Mouse (Mus musculus): Measurements from ENCODE around the gene Glis3. TPM values are rescaled to one million over a fixed set of nuclear protein-coding genes. Genes with fewer than 3 reads are reported as not detected.
A peak's percentile ranks its signal among the peaks of the same experiment; 100 is the strongest.

The Glis3 gene
- total RNA-seq, 2 experiments from 2014 or later = 21.8 to 27.3 TPM

DNA sequence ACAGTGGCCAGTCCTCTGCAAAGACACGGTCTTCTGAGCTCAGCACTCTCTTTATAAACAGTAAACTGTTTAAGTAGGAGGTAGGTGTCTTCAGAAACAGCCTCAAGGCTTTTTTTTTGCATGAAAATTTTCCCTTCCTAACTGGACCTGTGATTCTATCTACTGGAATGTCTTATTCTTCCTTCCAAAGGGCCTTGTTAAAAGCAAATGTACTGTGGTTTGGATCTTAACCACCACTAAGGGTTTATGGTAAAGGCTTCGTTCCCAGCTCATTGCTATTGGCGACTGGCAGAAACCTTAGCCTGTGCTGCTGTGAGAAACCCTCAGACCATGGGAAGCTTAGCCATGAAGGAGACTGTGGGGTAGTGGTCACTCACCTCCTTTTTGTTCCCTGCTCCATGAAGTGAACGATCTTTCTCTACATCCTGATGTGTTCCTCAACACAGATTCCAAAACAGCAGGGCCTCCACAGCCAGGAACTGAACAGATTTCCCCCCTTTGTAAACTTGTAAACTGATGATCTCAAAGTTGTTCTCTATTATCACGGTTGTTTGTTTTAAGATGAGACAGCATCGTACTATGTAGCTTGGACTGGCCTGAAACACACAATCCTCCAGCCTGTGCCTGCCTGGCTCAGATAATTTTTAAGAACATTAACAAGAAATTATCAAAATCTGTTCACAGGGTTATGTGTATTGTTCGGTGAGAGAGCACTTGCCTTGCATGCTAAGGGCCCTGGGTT lies 88.0 kb downstream of the Glis3 start:
- DNase-seq = no peak

DNA sequence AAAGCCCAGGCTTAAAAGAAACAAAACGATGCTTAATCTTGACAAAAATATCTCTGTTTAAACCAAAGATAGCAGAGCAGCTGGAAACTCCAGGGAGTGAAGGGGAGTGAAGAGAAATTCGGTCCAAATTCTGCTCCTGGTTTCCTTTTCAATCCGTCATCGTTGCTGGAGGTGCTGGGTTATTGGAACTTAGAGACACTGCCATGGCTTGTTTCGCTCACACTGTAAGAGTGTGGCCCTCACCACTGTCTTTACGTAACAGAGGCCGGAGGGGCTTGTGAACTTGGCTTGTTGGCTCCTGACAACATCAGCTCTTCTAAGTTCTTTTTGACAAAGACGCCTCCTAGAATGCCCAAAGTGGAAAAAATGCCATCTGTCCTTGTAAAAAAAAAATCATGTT lies 99.4 kb downstream of the Glis3 start:
- peak; percentile 21 to 23 for DNase-seq

GRCm38 (mm10) chr19:28579724-28580375 lies 100.0 kb downstream of the Glis3 start:
- no peak for DNase-seq

- peak; percentile 33 to 49 for DNase-seq
Measured at GRCm38 (mm10) chr19:28577023-28577422, 102.9 kb downstream of the Glis3 start.

DNA sequence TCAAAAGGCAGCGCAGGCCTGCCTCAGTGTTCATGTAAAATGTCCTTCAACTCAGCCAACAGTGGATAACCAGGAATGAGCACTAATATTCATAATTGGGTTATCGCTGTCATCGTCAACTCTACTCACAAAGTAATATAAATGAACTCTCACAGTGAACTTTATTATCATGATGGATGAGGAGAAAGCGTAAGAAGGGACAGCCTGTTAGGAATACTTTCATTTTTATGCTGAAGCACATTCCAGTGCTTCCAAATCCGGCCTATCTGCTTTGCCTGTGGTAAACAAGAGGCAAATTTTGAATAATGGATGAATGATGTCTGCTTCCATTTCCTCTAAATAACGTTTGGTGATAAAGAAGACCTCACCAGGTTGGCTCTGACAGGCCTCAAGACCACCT lies 103.3 kb downstream of the Glis3 start:
- no peak for DNase-seq

DNA sequence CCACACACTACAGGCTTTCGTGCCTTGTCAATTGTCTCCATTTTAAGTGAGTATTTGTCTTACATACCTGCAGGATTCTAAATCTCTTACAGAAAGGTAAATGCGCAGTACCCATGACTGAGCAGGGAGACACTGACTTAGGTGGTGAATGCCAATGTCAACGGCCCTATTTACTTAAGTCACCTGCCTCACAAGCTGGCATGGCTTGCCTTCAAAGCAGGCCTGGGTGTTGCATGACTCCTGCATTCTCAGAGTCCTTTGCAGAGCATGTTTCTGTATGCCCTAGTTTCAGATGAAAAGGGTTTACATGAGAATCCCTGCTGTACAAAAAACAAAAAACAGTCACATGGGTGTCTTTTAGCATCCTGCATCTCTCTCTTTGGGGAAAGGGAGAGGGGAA lies 106.2 kb downstream of the Glis3 start:
- no peak for DNase-seq

DNA sequence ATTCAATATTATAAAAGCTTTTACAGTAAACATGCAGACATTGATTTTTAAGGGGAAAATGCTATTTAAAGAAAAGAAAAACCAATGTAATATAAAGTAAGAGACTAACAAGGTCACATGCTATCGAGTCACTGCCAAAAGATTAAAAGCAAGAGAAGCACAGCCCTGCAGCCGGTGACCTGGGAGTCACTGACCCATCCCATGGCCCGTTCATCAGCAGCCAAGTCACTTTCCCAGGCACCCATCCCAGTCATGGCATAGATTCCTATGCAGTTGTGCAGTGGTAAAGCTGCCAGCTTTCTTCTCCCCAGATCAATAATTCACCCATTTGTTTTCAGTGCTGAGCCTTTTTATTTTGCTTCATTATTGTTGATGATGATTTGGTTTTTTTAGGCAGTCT lies 110.0 kb downstream of the Glis3 start:
- no peak for DNase-seq

GRCm38 (mm10) chr19:28567100-28567499 lies 112.8 kb downstream of the Glis3 start:
- no peak for DNase-seq

DNA sequence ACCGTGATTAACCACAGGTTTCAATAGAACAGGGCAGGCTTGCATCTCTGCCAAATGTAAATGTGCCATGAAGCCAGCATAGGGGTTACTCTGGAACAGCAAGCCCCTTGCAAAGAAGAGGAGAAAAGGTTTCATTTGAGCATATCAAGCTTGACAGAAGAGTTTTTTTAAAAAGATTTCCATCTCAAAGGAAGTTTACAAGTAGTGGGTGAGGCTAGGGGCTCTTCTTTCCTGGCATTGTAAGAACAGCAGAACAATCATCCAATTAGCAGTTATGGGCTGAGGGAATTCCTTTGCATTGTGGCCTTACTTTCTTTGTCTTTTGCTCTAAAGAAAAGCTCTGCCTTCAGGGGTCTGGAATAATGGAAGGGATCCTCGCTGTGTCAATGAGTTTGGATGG lies 113.3 kb downstream of the Glis3 start:
- DNase-seq = no peak

GRCm38 (mm10) chr19:28561697-28562002 lies 118.2 kb downstream of the Glis3 start:
- DNase-seq = no peak

DNA sequence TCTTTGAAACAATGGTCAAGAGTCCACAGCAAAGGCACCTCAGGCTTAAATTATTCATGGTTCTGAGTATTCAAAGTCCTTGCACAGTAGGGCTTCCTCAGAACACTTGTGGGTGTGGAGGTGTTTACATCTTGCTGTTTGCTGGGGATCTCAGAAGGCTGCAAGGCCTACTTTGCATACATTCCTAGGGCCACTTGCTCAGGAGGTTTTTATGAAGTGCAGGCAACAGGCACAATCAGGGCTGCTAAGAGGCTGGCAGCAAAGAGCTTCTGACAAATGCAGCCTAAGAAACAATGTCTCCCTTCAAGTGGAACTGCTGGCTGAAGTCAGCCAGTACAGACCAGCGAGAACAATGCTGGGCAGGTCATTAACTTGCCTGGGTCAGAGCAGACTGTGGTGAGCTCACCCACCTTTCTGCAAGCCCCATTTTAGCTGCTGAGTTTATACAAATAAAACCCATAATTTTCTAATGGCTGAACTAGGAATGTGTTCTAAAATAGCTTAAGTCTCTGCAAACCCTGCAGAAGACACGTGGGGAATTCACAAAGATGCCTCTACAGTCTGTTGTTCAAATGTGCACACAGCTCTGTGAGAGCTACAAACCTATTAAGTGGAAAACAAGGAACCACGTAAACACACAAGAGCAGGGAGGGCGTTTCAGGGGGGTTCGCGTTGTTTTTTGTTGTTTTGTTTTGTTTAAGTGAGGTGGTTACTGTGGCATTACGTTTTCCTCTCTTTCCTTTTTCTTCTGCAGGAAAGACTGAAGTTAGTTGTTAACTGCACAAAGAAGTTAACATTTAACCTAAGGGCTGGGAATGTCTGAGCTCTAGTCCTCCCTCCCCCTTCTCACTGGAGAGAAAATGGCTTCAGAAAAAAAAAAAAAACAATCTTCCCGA lies 118.8 kb downstream of the Glis3 start:
- no peak for DNase-seq

GRCm38 (mm10) chr19:28559836-28560235 lies 120.0 kb downstream of the Glis3 start:
- no peak for DNase-seq

GRCm38 (mm10) chr19:28559400-28559799 lies 120.5 kb downstream of the Glis3 start:
- DNase-seq = no peak

DNA sequence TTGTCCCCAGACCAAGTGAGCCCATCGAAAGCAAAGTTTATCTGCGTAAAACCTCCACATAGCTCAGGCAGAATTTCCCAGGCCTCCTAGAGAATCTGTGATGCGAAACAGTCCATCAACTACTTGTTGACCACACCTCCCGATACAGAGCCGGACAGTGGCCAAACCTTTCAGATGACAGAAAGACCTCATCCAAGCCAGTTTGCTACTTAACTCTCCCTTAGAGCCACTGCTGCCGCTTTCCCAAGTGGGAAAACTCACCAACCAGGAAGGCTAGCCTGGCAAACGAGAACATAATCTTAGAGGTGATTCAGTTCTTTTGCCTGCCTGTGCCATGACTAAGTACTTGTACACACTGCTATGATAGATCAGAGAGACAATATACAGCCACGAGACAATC lies 121.2 kb downstream of the Glis3 start:
- no peak for DNase-seq

DNA sequence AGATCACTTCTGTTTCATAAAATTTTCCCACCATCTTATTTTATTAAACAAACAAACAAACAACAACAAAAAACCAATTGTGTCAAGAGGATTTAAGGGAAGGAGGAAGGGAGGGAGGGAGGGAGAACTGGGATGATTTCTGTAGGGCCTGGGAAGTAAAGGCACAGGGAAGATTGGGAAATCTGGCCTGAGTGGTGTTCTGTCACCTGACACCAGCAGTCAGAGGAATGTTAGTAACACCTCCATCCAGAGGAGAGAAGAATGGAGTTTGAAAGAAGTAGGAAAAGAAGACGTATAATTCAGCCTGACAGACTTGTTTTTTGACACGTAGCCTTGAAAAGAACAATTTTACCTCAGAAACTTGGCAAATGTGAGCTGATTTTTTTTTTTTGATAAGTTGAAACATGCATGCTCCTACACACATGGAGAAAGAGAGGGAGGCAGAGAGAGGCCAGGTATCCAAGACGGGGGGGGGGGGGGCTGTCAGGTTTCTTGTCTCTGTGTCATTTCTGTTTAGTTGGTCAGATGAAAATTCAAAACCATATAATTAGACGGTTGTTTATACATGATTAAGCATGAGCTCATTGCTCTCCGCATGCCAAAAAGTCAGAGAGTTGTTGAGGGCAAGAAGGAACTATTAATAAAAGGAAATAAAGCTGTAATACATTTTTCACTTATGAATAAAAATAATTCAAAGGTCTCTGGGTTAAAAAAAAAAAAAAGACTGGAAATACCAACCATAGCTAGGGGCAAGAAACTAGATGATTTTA lies 122.1 kb downstream of the Glis3 start:
- no peak for DNase-seq

- DNase-seq = no peak
Measured at GRCm38 (mm10) chr19:28555181-28555929, 124.5 kb downstream of the Glis3 start.

- DNase-seq = no peak
Measured at GRCm38 (mm10) chr19:28550611-28551010, 129.3 kb downstream of the Glis3 start.

GRCm38 (mm10) chr19:28546933-28547332 lies 132.9 kb downstream of the Glis3 start:
- no peak for DNase-seq

DNA sequence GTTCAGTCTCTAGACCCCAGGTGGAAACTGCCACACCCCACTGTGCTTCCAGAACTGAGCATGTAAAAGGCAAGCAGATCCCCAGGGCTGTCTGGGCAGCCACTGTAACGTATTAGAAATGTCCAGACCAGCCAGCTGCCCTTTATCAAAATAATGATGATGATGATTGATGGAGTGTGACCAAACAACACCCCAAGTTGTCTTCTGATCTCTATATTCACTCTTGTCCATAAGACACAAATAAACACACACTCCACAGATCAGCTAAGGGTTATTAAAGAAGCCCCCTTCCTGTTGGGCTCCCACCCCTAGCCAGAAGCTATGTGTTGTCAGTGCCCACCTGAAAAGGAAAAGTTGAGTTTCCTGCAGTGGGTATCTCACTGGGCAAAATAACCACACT lies 134.4 kb downstream of the Glis3 start:
- DNase-seq = no peak

DNA sequence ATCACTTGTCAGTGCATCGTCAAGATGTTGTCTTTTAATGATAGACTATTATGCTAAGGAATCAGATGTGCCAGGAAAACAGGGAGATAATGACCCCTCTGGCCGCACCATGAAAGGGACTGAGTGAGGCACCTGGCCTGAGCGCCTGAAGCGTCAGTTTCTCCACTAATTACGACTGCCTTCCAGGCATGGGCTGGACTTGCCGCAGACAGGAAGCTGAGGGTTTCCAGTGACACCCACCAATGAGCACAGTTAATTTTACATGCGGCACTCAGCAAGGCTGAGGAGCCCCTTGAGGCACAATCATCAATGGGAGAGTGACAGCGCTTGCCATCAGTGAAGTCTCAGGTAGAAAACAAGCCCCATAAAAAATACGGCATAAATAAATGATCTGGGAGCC lies 141.1 kb downstream of the Glis3 start:
- no peak for DNase-seq

GRCm38 (mm10) chr19:28534964-28535363 lies 144.9 kb downstream of the Glis3 start:
- DNase-seq = no peak

DNA sequence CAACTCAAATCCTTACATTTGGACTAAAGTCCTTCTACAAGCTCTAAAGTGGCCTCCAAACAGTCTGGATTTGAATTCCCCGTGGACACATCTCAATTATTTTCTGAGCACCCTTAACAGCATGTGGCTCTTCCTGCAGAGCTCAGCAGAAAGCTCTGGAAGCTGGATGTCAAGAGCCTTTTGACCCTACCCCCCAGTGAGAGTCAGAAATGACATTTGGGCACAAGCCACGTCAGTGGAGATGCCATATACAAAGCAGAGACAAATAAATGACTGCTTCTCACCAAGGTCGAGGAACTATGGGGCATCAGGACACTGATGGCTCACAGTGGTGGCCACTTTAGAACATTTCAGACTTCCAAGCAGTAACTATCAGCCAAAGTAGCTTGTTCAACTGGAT lies 146.3 kb downstream of the Glis3 start:
- DNase-seq = no peak
